Mouse (Mus musculus): Measurements from ENCODE around the gene Fnip2.

DNA sequence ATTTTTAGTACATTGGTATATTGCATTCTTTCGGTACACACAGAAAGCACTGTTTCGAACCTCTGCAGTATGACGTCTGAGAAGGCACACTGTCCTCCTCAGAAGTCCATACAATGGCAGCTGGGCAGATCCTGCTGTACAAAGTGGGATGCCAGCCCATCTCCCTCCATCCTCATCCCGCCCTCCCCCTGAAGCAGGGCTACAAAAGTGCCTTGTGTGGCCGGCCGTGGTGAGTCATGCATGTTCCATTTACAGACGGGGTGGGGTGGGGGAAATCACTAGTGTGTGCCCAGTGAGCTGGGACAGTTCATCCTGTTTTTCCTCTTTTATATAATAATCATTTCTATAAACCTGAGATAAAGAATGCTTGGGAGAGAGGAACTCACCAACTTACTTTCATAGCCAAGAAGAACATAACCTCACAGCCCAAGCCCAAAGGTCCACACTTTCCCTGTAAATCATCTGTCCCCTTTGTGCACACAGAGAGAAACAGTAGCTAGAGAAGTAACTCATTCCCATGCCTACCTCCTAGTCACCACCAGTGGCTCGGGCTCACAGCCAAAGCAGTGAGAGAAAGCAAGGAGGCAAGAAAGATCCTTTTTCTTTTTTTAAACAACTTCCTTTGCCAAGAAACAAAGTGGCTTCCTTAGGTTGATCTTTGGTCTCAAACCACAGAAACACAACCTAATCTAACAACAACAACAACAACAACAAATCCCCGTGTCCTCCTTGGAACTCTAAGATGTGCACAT, 8.4 kb downstream of the Fnip2 start:
- TF ChIP-seq NELFE (IDR thresholded peaks at IDR 0.05; ENCODE audit: low read depth, low read length), result no peak
- TF ChIP-seq USF1 (IDR thresholded peaks at IDR 0.05; ENCODE audit: low read depth, low read length), result no peak
- no peak for TF ChIP-seq HCFC1 (IDR thresholded peaks at IDR 0.05; ENCODE audit: low read depth, low read length)

Measured in CH12.LX (cell line).